Mouse (Mus musculus) forebrain, embryonic 14.5 days (tissue): ENCODE results near the gene Rpl38. TPM values are rescaled to one million over a fixed set of nuclear protein-coding genes. Genes with fewer than 3 reads are reported as not detected.

Experiments
- ATAC-seq: fragments of 200-750 bp; cut with Nextera tagmentation; 2 replicates; pipeline ENCODE4 v1.8.0; 2017; ENCODE audit warnings: mild to moderate bottlenecking, moderate library complexity
- DNase-seq: peaks from one replicate; pipeline ENCODE4 v3.0.0-alpha.2; 2015; ENCODE audit warnings: low spot score
- H3K27ac ChIP-seq: fragments of 300-500 bp; sonication (generic); 2 replicates; pipeline ENCODE4 v1.5.1; 2014; ENCODE audit warnings: low read depth, mild to moderate bottlenecking, control low read depth, low read length, moderate library complexity
- H3K27me3 ChIP-seq: fragments of 300-500 bp; sonication (generic); replicated peaks from 2 replicates; pipeline ENCODE4 v1.6.1; 2014; ENCODE audit warnings: low read length, control low read depth, mixed read lengths; ENCODE audit not compliant: control insufficient read depth, insufficient read depth
- H3K36me3 ChIP-seq: fragments of 300-500 bp; sonication (generic); 2 replicates; pipeline ENCODE4 v1.6.1; 2014; ENCODE audit warnings: low read length, control low read depth; ENCODE audit not compliant: control insufficient read depth, insufficient read depth
- H3K4me1 ChIP-seq: fragments of 300-500 bp; sonication (generic); 2 replicates; pipeline ENCODE4 v1.6.1; 2014; ENCODE audit warnings: antibody characterized with exemption, low read length, control low read depth; ENCODE audit not compliant: control insufficient read depth, insufficient read depth
- H3K4me2 ChIP-seq: fragments of 300-500 bp; sonication (generic); 2 replicates; pipeline ENCODE4 v1.6.1; 2014; ENCODE audit warnings: mild to moderate bottlenecking, control low read depth, low read length
- H3K4me3 ChIP-seq: fragments of 300-500 bp; sonication (generic); 2 replicates; pipeline ENCODE4 v1.5.1; 2014; ENCODE audit warnings: low read depth, low read length, control low read depth
- H3K9ac ChIP-seq: fragments of 300-500 bp; sonication (generic); 2 replicates; pipeline ENCODE4 v1.6.1; 2014; ENCODE audit warnings: mild to moderate bottlenecking, low read length, control low read depth, moderate library complexity
- H3K9me3 ChIP-seq: fragments of 300-500 bp; sonication (generic); replicated peaks from 2 replicates; pipeline ENCODE4 v1.6.1; 2016; ENCODE audit warnings: low read length, control low read depth, mixed read lengths; ENCODE audit not compliant: control insufficient read depth
- WGBS: fragments of 180-500 bp; shearing (Covaris S2); extraction: QIAGEN DNeasy Blood & Tissue Kit; methylation state at CpG from one replicate; pipeline ENCODE4 v1.1.7; 2014; 5-methylcytosine and 5-hydroxymethylcytosine counted together
- polyA plus RNA-seq: library from polyadenylated mRNA; unstranded; fragments of >200 nt; fragmentation: Nextera tagmentation; extraction: Ambion mirVana; gene quantifications from 2 replicates; pipeline ENCODE4 v1.2.1, GENCODE M21; 2014

The Rpl38 gene
- polyA plus RNA-seq, 1 experiment from 2014 or later = 915 TPM

- peak overlapping the region; percentile 50 for H3K27ac ChIP-seq
- DNase-seq (no peak), ATAC-seq (no peak)
- no peak overlapping the region for H3K4me3 ChIP-seq
- H3K4me2 ChIP-seq = no peak overlapping the region
- 76% methylated on average over 15 of the region's 15 CpGs for WGBS
- H3K4me1 ChIP-seq = peaks cover 27% of the 10 kb centered on the region
- no peak overlapping the region for H3K9ac ChIP-seq
- no peaks in the 10 kb centered on the region; the same call in 1 of the 2 replicates for H3K36me3 ChIP-seq
- no peaks in the 10 kb centered on the region for H3K27me3 ChIP-seq
- no peaks in the 10 kb centered on the region for H3K9me3 ChIP-seq
Observed at GRCm38 (mm10) chr11:114702311-114702995, 34.1 kb downstream of the Rpl38 start.

DNA sequence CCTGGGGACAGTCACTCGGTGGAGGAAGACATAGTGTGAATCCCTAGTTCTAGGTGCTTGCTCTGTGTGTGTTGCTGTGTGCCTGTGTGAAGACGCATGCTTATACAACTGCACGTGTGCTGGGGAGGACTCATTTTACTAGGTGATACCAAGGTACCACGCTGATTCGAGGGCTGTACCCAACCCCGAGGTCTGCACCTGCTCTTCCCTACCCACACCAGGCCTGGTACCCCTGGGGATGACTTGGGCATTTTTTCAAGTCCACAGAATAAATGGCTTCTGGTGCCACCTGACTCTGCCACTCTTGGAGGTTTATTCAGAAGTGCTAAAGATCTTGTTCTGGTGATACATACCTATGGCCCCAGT, 34.7 kb downstream of the Rpl38 start:
- Histone ChIP-seq H3K9ac (no peak overlapping the region), H3K27me3 (no peaks in the 10 kb centered on the region), H3K4me1 (peaks cover 27% of the 10 kb centered on the region), H3K36me3 (peaks cover 3% of the 10 kb centered on the region; the same call in 1 of the 2 replicates), H3K4me2 (no peak overlapping the region), H3K4me3 (no peak overlapping the region), H3K9me3 (no peaks in the 10 kb centered on the region), H3K27ac (peak overlapping the region; percentile 63; the same call in 1 of the 2 replicates)
- ATAC-seq (no peak), DNase-seq (no peak)
- 84% methylated on average over 6 of the region's 6 CpGs for WGBS

DNA sequence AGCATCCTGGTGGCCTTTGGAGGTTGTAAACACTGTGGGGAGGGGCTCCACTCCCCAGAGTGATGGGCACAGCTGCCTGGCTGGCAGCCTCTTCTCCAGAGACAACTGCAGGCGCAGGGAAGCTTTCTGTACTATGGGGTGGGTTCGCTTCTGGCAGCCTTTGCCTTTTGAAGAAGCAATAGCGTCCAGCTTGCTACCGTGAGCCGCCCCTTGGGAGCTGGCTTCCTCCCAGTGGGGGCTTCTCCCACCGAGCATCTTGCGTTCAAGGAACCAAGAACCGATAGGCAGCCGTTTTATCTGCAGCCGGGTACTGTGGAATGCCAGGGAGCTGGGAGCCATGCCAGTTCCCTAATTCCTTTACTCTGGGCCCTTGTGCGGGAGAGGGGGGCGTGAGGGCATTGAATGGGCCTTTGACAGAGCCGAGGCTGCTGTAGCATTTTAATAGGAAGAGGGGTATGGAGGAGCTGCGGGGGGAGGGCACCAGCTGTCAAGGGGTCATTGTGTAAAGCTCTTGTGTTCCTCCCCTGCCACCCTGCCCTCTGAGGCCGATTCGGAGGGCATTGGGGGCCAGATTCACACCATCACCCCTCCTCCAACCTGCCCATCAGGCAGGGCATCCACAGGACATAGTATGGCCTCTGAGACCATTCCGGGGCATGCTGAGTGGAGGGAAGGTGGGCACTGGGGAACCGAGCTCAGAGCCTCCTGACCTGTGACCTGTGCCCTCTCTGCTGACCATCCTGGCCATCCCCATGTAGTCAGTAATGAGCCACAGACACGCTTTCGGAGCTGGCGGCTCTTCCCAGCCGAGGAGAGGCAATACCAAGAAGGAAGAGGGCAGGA, 36.0 kb downstream of the Rpl38 start:
- Histone ChIP-seq H3K27ac (peak overlapping the region; percentile 63), H3K9ac (peak overlapping the region; percentile 29; the same call in 1 of the 2 replicates), H3K4me2 (peak overlapping the region; percentile 24), H3K27me3 (no peaks in the 10 kb centered on the region), H3K4me3 (no peak overlapping the region), H3K4me1 (peaks cover 27% of the 10 kb centered on the region), H3K9me3 (no peaks in the 10 kb centered on the region), H3K36me3 (0 out of 2 replicates have a peak, but pooled peaks cover 6% of the 10 kb centered on the region)
- 19% methylated on average over 22 of the region's 22 CpGs for WGBS
- ATAC-seq = peak; percentile 94
- peak; percentile 91 for DNase-seq

DNA sequence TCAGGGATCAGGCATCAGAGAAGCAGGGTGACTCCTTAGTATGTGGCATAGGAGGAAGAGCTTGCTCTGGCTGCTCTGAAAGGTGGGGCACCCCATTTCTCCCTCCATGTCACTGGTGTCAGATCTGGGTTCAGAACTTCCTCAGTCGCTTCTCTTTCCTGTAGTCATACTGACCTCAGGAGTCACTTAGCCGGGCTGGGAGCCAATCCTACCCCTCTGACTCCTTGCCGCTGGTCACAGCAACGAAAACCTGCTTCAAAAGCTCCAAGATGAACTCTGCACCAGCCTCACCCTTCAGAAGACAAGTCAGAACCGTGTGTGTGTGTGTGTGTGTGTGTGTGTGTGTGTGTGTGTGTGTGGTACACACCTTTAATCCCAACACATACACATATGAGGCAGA, 38.0 kb downstream of the Rpl38 start:
- Histone ChIP-seq H3K27me3 (no peaks in the 10 kb centered on the region), H3K4me2 (no peak overlapping the region), H3K9me3 (no peaks in the 10 kb centered on the region), H3K4me3 (no peak overlapping the region), H3K9ac (no peak overlapping the region), H3K36me3 (peaks cover 12% of the 10 kb centered on the region; the same call in 1 of the 2 replicates), H3K27ac (no peak overlapping the region), H3K4me1 (peaks cover 27% of the 10 kb centered on the region)
- WGBS = 78% methylated on average over 5 of the region's 5 CpGs
- ATAC-seq (no peak), DNase-seq (no peak)

DNA sequence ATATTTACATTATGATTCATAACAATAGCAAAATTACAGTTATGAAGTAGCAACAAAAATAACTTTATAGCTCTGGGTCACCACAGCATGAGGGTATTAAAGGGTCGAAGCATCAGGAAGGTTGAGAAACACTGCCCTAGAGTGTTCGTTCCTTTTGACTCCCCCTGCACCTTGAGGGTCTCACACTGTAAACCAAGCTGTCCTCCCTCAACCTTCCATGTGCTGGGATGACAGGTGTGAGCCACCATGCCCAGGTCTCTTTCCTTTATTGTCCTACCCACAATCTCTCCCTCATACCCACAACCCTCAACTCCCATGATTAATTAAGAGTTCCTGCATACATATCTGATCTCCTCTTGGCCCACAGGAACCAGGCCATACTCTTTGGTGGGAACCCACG, 43.1 kb downstream of the Rpl38 start:
- Histone ChIP-seq H3K4me3 (no peak overlapping the region), H3K9ac (no peak overlapping the region), H3K4me1 (no peaks in the 10 kb centered on the region), H3K4me2 (no peak overlapping the region), H3K9me3 (no peaks in the 10 kb centered on the region), H3K27ac (no peak overlapping the region), H3K36me3 (peaks cover 12% of the 10 kb centered on the region; the same call in 1 of the 2 replicates), H3K27me3 (no peaks in the 10 kb centered on the region)
- no peak for ATAC-seq
- DNase-seq = no peak
- WGBS = 88% methylated on average over 3 of the region's 3 CpGs

GRCm38 (mm10) chr11:114711861-114712260, 43.5 kb downstream of the Rpl38 start:
- no peak overlapping the region for H3K27ac ChIP-seq
- WGBS = 92% methylated on average over 12 of the region's 12 CpGs
- H3K4me2 ChIP-seq = no peak overlapping the region
- no peak for DNase-seq
- H3K4me1 ChIP-seq = no peaks in the 10 kb centered on the region
- no peak for ATAC-seq
- no peak overlapping the region for H3K9ac ChIP-seq
- no peak overlapping the region for H3K4me3 ChIP-seq
- no peaks in the 10 kb centered on the region for H3K9me3 ChIP-seq
- H3K27me3 ChIP-seq = no peaks in the 10 kb centered on the region
- H3K36me3 ChIP-seq = peaks cover 12% of the 10 kb centered on the region; the same call in 1 of the 2 replicates

- no peaks in the 10 kb centered on the region for H3K4me1 ChIP-seq
Observed at GRCm38 (mm10) chr11:114714526-114714925, 46.2 kb downstream of the Rpl38 start.

DNA sequence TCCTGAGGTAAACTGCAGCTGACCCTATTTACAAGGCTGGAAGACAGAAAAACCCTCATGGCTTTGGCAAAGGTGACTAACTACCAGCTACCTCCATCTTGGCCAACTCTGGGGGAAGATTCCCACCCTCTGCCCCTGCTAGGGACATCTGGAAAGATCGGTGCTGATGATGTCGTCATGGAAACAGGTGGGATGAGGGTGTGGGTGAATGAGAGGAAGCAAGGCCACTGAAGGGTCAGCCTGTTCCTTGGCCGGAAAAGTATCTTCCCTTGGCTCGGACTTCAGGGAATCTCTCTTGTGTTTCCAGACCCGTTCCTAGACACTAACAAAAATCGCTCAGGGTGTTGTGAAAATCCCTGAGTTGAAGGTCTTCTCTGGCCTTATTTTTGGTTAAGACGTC, 47.2 kb downstream of the Rpl38 start:
- ATAC-seq (no peak), DNase-seq (no peak)
- no peak overlapping the region for H3K27ac ChIP-seq
- no peak overlapping the region for H3K4me2 ChIP-seq
- peaks cover 6% of the 10 kb centered on the region; the same call in 1 of the 2 replicates for H3K36me3 ChIP-seq
- no peaks in the 10 kb centered on the region for H3K4me1 ChIP-seq
- H3K9me3 ChIP-seq = no peaks in the 10 kb centered on the region
- no peak overlapping the region for H3K9ac ChIP-seq
- 78% methylated on average over 7 of the region's 7 CpGs for WGBS
- no peaks in the 10 kb centered on the region for H3K27me3 ChIP-seq
- H3K4me3 ChIP-seq = no peak overlapping the region

More at GRCm38 (mm10) chr11:114714526-114714925, 46.2 kb downstream of the Rpl38 start:
- H3K4me2 ChIP-seq = no peak overlapping the region
- no peak overlapping the region for H3K27ac ChIP-seq
- ATAC-seq (no peak), DNase-seq (no peak)
- H3K9ac ChIP-seq = no peak overlapping the region
- no peak overlapping the region for H3K4me3 ChIP-seq
- peaks cover 7% of the 10 kb centered on the region; the same call in 1 of the 2 replicates for H3K36me3 ChIP-seq
- 97% methylated on average over 6 of the region's 6 CpGs for WGBS
- no peaks in the 10 kb centered on the region for H3K9me3 ChIP-seq
- no peaks in the 10 kb centered on the region for H3K27me3 ChIP-seq

DNA sequence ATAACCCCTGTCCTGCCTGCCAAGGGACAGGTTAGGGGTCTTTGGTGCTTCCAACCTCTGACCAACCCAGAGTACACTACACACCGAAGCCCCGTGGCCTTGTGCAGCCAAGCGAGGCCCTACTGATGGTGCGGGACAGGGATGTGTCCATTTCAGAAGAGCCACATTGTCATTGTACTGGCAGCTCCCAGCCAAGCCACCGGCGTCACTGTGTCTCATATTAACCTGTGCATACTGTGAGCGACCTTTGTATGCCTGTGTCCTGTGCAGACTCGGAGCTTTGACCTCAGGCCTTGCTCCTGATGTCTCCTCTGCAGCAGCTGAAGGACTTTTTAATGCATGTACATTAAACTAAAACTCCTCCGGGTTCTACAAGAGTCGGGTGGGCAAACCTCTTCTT, 52.2 kb downstream of the Rpl38 start:
- H3K36me3 ChIP-seq = no peaks in the 10 kb centered on the region
- H3K9ac ChIP-seq = no peak overlapping the region
- H3K9me3 ChIP-seq = no peaks in the 10 kb centered on the region
- no peak overlapping the region for H3K27ac ChIP-seq
- H3K4me2 ChIP-seq = no peak overlapping the region
- no peak overlapping the region for H3K4me3 ChIP-seq
- DNase-seq = no peak
- H3K4me1 ChIP-seq = no peaks in the 10 kb centered on the region
- WGBS = 91% methylated on average over 10 of the region's 10 CpGs
- ATAC-seq = no peak
- no peaks in the 10 kb centered on the region for H3K27me3 ChIP-seq
